ENCODE assay signal across 10 mouse cellular contexts in genomic region chr12:53338349-53338948, GRCm38 (mm10).
DNase-seq lines count a peak whose midpoint lies in the region; ATAC-seq and TF ChIP-seq lines count a peak whose summit lies in the region.
"Had no signal": no experiment of that assay in that cellular context is flagged by ENCODE, and none has a peak within 500 bp of the region (broad histone marks: within the 10 kb centered on the region; RNA-seq: fewer than 3 reads in every experiment).

No protein-coding gene starts in this region.

- TF ChIP-seq CTCF in layer of hippocampus, adult 2 months (conservative IDR thresholded peaks at IDR 0.05): no peak

- ATAC-seq in embryonic facial prominence, embryonic 12.5 days (ENCODE audit: insufficient number of reproducible peaks, insufficient read depth, low FRiP score, low TSS enrichment): peak; percentile 10; the same call in 1 of the 2 replicates
- ATAC-seq in hindbrain, embryonic 16.5 days: 0 out of 2 replicates have a peak, but pooled peaks have one; percentile 34
- ATAC-seq in neural tube, embryonic 15.5 days (ENCODE audit: low FRiP score): no peak; the same call in 1 of the 2 replicates

- 33% methylated on average over 14 of the region's 14 CpGs for WGBS in embryonic facial prominence, embryonic 12.5 days
- 17% methylated on average over 14 of the region's 14 CpGs for WGBS in hindbrain, embryonic 16.5 days
- WGBS in neural tube, embryonic 15.5 days: 18% methylated on average over 14 of the region's 14 CpGs
- 59% methylated on average over 14 of the region's 14 CpGs for WGBS in heart, embryonic 10.5 days

- H3K4me2 ChIP-seq in embryonic facial prominence, embryonic 12.5 days (replicated peaks): no peak overlapping the region
- no peak overlapping the region for H3K4me2 ChIP-seq in hindbrain, embryonic 16.5 days (ENCODE audit: low read length)
- peak overlapping the region; percentile 16; the same call in 1 of the 2 replicates for H3K4me2 ChIP-seq in neural tube, embryonic 15.5 days
- H3K4me2 ChIP-seq: liver, embryonic 15.5 days had no signal

- no peaks in the 10 kb centered on the region for H3K36me3 ChIP-seq in embryonic facial prominence, embryonic 12.5 days
- H3K36me3 ChIP-seq in hindbrain, embryonic 16.5 days (ENCODE audit: control insufficient read depth, insufficient read depth, low read length): no peaks in the 10 kb centered on the region
- H3K36me3 ChIP-seq in neural tube, embryonic 15.5 days: no peaks in the 10 kb centered on the region
- no peaks in the 10 kb centered on the region for H3K36me3 ChIP-seq in heart, embryonic 10.5 days
- H3K36me3 ChIP-seq: liver, embryonic 15.5 days had no signal

- H3K4me3 ChIP-seq in layer of hippocampus, adult 2 months: no peak overlapping the region
- no peak overlapping the region for H3K4me3 ChIP-seq in embryonic facial prominence, embryonic 12.5 days
- no peak overlapping the region for H3K4me3 ChIP-seq in hindbrain, embryonic 16.5 days (ENCODE audit: low read length)
- H3K4me3 ChIP-seq in neural tube, embryonic 15.5 days (replicated peaks): no peak overlapping the region
- no peak overlapping the region for H3K4me3 ChIP-seq in heart, embryonic 10.5 days
- H3K4me3 ChIP-seq: erythroblast, embryonic 14.5 days; liver, embryonic 15.5 days had no signal

- H3K27me3 ChIP-seq in embryonic facial prominence, embryonic 12.5 days: no peaks in the 10 kb centered on the region
- H3K27me3 ChIP-seq in hindbrain, embryonic 16.5 days (replicated peaks; ENCODE audit: control insufficient read depth, insufficient read depth, low read length): no peaks in the 10 kb centered on the region
- H3K27me3 ChIP-seq in neural tube, embryonic 15.5 days (replicated peaks): no peaks in the 10 kb centered on the region
- no peaks in the 10 kb centered on the region for H3K27me3 ChIP-seq in heart, embryonic 10.5 days (ENCODE audit: insufficient read depth, poor library complexity, severe bottlenecking)
- H3K27me3 ChIP-seq: liver, embryonic 15.5 days had no signal

- H3K9ac ChIP-seq in embryonic facial prominence, embryonic 12.5 days: no peak overlapping the region
- H3K9ac ChIP-seq in hindbrain, embryonic 16.5 days (ENCODE audit: low read depth, low read length): no peak overlapping the region
- H3K9ac ChIP-seq in neural tube, embryonic 15.5 days (replicated peaks): no peak overlapping the region
- H3K9ac ChIP-seq: liver, embryonic 15.5 days had no signal

- peaks cover 8% of the 10 kb centered on the region for H3K4me1 ChIP-seq in embryonic facial prominence, embryonic 12.5 days
- no peaks in the 10 kb centered on the region; the same call in 1 of the 2 replicates for H3K4me1 ChIP-seq in hindbrain, embryonic 16.5 days (ENCODE audit: control insufficient read depth, insufficient read depth, low read depth, low read length)
- peaks cover 15% of the 10 kb centered on the region for H3K4me1 ChIP-seq in neural tube, embryonic 15.5 days
- peaks cover 7% of the 10 kb centered on the region; the same call in 1 of the 2 replicates for H3K4me1 ChIP-seq in heart, embryonic 10.5 days
- H3K4me1 ChIP-seq: liver, embryonic 15.5 days had no signal

- H3K27ac ChIP-seq in layer of hippocampus, adult 2 months: peak overlapping the region; percentile 61
- H3K27ac ChIP-seq in embryonic facial prominence, embryonic 12.5 days: peak overlapping the region; percentile 2; the same call in 1 of the 2 replicates
- H3K27ac ChIP-seq in hindbrain, embryonic 16.5 days (ENCODE audit: low read depth, low read length): no peak overlapping the region
- peak overlapping the region; percentile 45; the same call in 1 of the 2 replicates for H3K27ac ChIP-seq in neural tube, embryonic 15.5 days (replicated peaks)
- no peak overlapping the region for H3K27ac ChIP-seq in heart, embryonic 10.5 days
- H3K27ac ChIP-seq: liver, embryonic 15.5 days had no signal

- H3K9me3 ChIP-seq in embryonic facial prominence, embryonic 12.5 days: no peaks in the 10 kb centered on the region
- no peaks in the 10 kb centered on the region for H3K9me3 ChIP-seq in hindbrain, embryonic 16.5 days (ENCODE audit: control insufficient read depth, low read length)
- H3K9me3 ChIP-seq in neural tube, embryonic 15.5 days (replicated peaks): no peaks in the 10 kb centered on the region
- no peaks in the 10 kb centered on the region for H3K9me3 ChIP-seq in heart, embryonic 10.5 days
- H3K9me3 ChIP-seq: liver, embryonic 15.5 days had no signal

- DNase-seq in layer of hippocampus, adult 2 months (ENCODE audit: low spot score in 2 of 2): no peak
- no peak for DNase-seq in layer of hippocampus, postnatal 10 days (ENCODE audit: low spot score in 2 of 2)
- DNase-seq in cerebellum, adult 9-11 months: no peak
- DNase-seq in heart, embryonic 10.5 days (ENCODE audit: low spot score): no peak
- DNase-seq: cerebellum, adult 8-10 months had no signal

Comparison
In these comparisons a context has a peak if more than half of its experiments do, and no peak if none do; other contexts are left out.
1. H3K27ac ChIP-seq: peak in layer of hippocampus, adult 2 months (single experiment), embryonic facial prominence, embryonic 12.5 days (single experiment) and neural tube, embryonic 15.5 days (single experiment); none in hindbrain, embryonic 16.5 days (single experiment) and heart, embryonic 10.5 days (single experiment).